Mouse (Mus musculus) layer of hippocampus, postnatal 36 days (tissue): ENCODE measurements around the gene Ppm1e. TPM values are rescaled to one million over a fixed set of nuclear protein-coding genes. Genes with fewer than 3 reads are reported as not detected.
"Not testable (repeated sequence)": the region's sequence is repeated elsewhere in the genome, so short reads cannot be mapped to it uniquely, and the experiment has no call there.

ENCODE experiments used
- DNase-seq, 2 experiments: peaks; one replicate each; pipeline ENCODE4 v3.0.0; 2022
- total RNA-seq, 2 experiments: library from RNA; stranded (reverse); gene quantifications; 2 replicates each; pipeline ENCODE4 v1.2.3; 2021

Gene Ppm1e
- total RNA-seq, 2 experiments from 2014 or later: 262 to 263 TPM

- DNase-seq: no peak
Observed at GRCm38 (mm10) chr11:87309329-87310074, 49.3 kb downstream of the Ppm1e start.

- DNase-seq: no peak
Observed at GRCm38 (mm10) chr11:87299066-87299465, 59.8 kb downstream of the Ppm1e start.

- DNase-seq: no peak
Observed at GRCm38 (mm10) chr11:87296467-87296866, 62.4 kb downstream of the Ppm1e start.

- DNase-seq: no peak
Observed at GRCm38 (mm10) chr11:87295636-87296035, 63.2 kb downstream of the Ppm1e start.

GRCm38 (mm10) chr11:87289313-87289712, 69.5 kb downstream of the Ppm1e start:
- DNase-seq: no peak

GRCm38 (mm10) chr11:87286194-87286593, 72.6 kb downstream of the Ppm1e start:
- no peak for DNase-seq

- DNase-seq: no peak
Observed at GRCm38 (mm10) chr11:87281907-87282475, 76.8 kb downstream of the Ppm1e start.

- no peak for DNase-seq
Observed at GRCm38 (mm10) chr11:87279461-87279860, 79.4 kb downstream of the Ppm1e start.

- DNase-seq: no peak
Observed at GRCm38 (mm10) chr11:87278807-87279206, 80.0 kb downstream of the Ppm1e start.

- DNase-seq: no peak
Observed at GRCm38 (mm10) chr11:87276240-87276985, 82.4 kb downstream of the Ppm1e start.

- no peak for DNase-seq
Observed at GRCm38 (mm10) chr11:87275420-87276048, 83.3 kb downstream of the Ppm1e start.

- DNase-seq: no peak
Observed at GRCm38 (mm10) chr11:87272725-87273124, 86.1 kb downstream of the Ppm1e start.

- DNase-seq: no peak
Observed at GRCm38 (mm10) chr11:87271479-87271878, 87.3 kb downstream of the Ppm1e start.

- no peak for DNase-seq
Observed at GRCm38 (mm10) chr11:87270958-87271357, 87.9 kb downstream of the Ppm1e start.

GRCm38 (mm10) chr11:87270446-87270845, 88.4 kb downstream of the Ppm1e start:
- no peak for DNase-seq

GRCm38 (mm10) chr11:87268803-87269202, 90.0 kb downstream of the Ppm1e start:
- DNase-seq: no peak

- no peak for DNase-seq
Observed at GRCm38 (mm10) chr11:87266246-87266645, 92.6 kb downstream of the Ppm1e start.

- DNase-seq: no peak
Observed at GRCm38 (mm10) chr11:87263946-87264345, 94.9 kb downstream of the Ppm1e start.

GRCm38 (mm10) chr11:87261705-87262104, 97.1 kb downstream of the Ppm1e start:
- not testable (repeated sequence) for DNase-seq

GRCm38 (mm10) chr11:87259792-87260191, 99.0 kb downstream of the Ppm1e start:
- DNase-seq: no peak

GRCm38 (mm10) chr11:87257282-87257681, 101.5 kb downstream of the Ppm1e start:
- DNase-seq: no peak

- DNase-seq: no peak
Observed at GRCm38 (mm10) chr11:87254149-87254548, 104.7 kb downstream of the Ppm1e start.

GRCm38 (mm10) chr11:87253294-87253693, 105.5 kb downstream of the Ppm1e start:
- no peak for DNase-seq
